Mouse (Mus musculus) bone marrow, adult 2 months (tissue): ENCODE data around the gene Ttc37. TPM values are rescaled to one million over a fixed set of nuclear protein-coding genes. Genes with fewer than 3 reads are reported as not detected.

ENCODE experiments used
- H3K27ac ChIP-seq: fragments of 200-500 bp; 2 replicates; pipeline ENCODE4 v1.5.1; 2012; ENCODE audit warnings: low read depth, mild to moderate bottlenecking, control low read depth, inconsistent platforms, low read length; ENCODE audit not compliant: control insufficient read depth, poor library complexity, insufficient read depth
- H3K4me1 ChIP-seq: fragments of 200-500 bp; 2 replicates; pipeline ENCODE4 v1.6.1; 2011; ENCODE audit warnings: low read length; ENCODE audit not compliant: control insufficient read depth, insufficient read depth
- H3K4me3 ChIP-seq: fragments of 200-500 bp; replicated peaks from 2 replicates; pipeline ENCODE3; 2011; ENCODE audit warnings: mild to moderate bottlenecking, low read depth, low read length, control low read depth; ENCODE audit not compliant: control insufficient read depth
- CTCF ChIP-seq: fragments of 200-500 bp; IDR thresholded peaks from 2 replicates; pipeline ENCODE4 v1.5.1; 2011; ENCODE audit warnings: low read length, control low read depth; ENCODE audit not compliant: control insufficient read depth, insufficient read depth
- POLR2A ChIP-seq: fragments of 200-500 bp; IDR thresholded peaks from 2 replicates; pipeline ENCODE4 v1.6.1; 2011; ENCODE audit warnings: low read depth, mild to moderate bottlenecking, control low read depth, low read length, borderline replicate concordance; ENCODE audit not compliant: control insufficient read depth
- WGBS: fragments of 180-500 bp; shearing (Covaris S2); methylation state at CpG from one replicate; pipeline ENCODE4 v1.1.7; 2018; 5-methylcytosine and 5-hydroxymethylcytosine counted together
- polyA plus RNA-seq: library from polyadenylated mRNA; stranded (reverse); fragments of >200 nt; gene quantifications from 2 replicates; pipeline ENCODE4 v1.2.4, GENCODE M21; 2011; ENCODE audit warnings: low replicate concordance; ENCODE audit not compliant: missing spikeins, insufficient read depth, insufficient read length

Gene Ttc37
- polyA plus RNA-seq, 1 experiment = 10.3 TPM

- TF ChIP-seq CTCF (no peak), POLR2A (no peak)
- no peaks in the 10 kb centered on the region for H3K4me1 ChIP-seq
- H3K27ac ChIP-seq = no peak overlapping the region
- whole genome bisulfite sequencing = 39% methylated on average over 2 of the region's 2 CpGs
- H3K4me3 ChIP-seq = no peak overlapping the region
These were observed 116.9 kb downstream of the Ttc37 start for GRCm38 (mm10) chr13:76215397-76215796.

Other genes starting within 250 kb of the Ttc37 start
- gene Rhobtb3, start 154.8 kb upstream of the Ttc37 start, polyA plus RNA-seq = 2.3 and 11.0 TPM in 2 replicates
- not detected in 2 replicates for gene Spata9, start 131.6 kb upstream of the Ttc37 start, polyA plus RNA-seq
- 43.4 and 55.3 TPM in 2 replicates for gene Rfesd, start 80.0 kb upstream of the Ttc37 start, polyA plus RNA-seq
- gene Gpr150, start 41.7 kb upstream of the Ttc37 start, polyA plus RNA-seq = not detected in 2 replicates
- gene Arsk, start 74 bp upstream of the Ttc37 start, polyA plus RNA-seq = 0.82 and 2.4 TPM in 2 replicates
- gene Fam81b, start 206.3 kb downstream of the Ttc37 start, polyA plus RNA-seq = not detected in 2 replicates